Mouse (Mus musculus): ENCODE measurements around the gene AC124502.3.

Gene AC124502.3

DNA sequence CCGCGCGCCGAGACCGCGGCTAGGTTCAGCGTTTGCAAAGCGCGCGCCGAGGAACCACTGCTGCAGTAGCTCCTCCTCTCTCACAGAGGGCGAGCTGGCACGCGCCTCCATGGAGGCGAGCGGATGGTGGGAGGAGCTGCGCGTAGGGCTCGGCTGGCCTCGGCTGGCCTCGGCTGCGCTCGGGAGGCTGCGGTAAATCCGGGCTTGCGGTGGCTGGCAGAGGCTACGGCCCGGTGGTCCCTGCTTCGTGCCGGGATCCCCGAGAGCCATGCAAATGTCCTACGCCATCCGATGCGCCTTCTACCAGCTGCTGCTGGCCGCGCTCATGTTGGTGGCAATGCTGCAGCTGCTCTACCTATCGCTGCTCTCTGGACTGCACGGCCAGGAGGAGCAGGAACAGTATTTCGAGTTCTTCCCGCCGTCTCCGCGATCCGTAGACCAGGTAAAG lies at the start of gene AC124502.3, which contains the start of gene B4gat1:
AC124502.3 (plus strand) TSS at position 183 of the 448 bp plus-strand sequence.
B4gat1 (plus strand) TSS at position 118 of the 448 bp plus-strand sequence.
- under 1% methylated on average over 44 of the region's 44 CpGs for WGBS

DNA sequence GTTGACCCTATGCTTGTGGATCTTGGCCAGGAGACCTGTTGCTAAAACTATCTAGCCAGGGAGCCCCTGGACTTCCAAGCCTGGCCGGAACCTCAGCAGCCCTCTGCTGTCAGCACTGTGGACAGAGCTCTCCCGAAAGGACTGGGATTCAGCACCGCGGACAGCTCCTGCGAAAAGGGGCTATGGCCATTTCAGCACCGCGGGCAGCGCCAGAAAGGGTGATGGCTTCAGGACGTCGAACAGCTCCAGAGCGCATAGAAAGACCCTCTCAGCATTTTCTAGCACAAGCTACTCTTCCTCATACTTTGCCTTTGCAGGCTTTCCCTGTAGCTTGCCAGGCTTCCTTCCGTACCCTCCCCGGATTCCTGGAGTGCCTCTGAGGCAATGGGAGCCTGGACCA lies 49.7 kb upstream of the AC124502.3 start:
- WGBS: 3% methylated on average over 13 of the region's 13 CpGs

DNA sequence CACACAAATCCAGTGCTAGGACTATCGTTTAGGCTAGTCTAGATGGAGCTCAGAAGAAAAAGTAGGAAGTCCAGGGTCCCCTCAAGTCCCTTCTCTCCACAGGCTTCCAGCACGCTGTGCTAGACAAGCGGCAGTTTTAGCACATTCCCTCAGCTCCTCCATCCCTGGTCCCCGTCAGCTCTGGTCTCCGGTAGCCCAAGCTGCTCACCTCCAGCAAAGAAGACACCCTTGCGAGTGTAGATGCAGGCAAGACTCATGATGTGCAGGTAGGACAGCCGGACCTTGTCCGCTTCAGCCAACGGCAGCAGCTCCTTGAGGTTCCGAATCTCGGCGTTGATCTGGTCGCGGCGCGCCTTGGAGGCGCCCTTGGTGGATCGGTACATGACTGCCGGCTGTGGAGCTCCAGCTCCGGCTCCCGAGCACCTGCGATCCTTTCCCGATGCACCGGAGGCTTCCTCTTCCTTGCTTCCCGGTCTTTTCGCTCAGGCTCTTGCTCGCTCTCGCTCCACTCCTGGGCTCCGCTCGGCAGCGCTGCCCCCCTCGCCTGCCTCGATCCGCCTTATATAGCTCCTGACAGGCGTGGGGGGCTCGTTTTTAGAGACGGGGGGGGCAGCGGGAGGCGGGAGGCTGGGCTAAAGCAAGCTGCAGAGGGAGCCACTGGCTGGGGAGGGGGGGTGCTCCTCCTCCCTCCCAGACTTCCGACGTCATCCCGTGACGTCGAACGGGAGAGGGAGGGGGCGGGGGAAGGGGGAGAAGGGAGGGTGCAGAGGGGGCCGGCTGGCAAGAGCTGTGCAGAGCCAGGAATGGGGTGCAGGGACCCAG lies 49.0 kb upstream of the AC124502.3 start:
- 7% methylated on average over 47 of the region's 47 CpGs for WGBS

DNA sequence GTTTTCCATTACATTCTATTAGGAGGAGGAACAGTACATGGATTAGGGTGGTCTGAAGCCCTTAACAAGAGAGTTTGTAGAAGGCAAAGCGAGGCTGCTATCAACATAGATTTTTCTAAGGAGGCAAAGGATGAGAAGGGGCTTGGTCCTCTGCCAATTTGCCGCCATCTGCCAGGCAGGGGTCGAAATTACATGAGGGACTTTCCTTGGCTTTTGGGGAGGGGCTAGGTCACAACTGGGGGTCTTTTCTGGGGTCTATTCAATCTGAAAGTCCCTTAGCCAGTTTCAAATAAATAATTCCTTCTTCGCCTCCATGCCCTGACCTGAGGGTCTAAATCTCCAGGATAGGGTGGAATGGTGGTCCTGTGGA lies 48.5 kb upstream of the AC124502.3 start, which contains the start of gene Npas4:
Npas4 (minus strand) TSS at position 61 of the 370 bp plus-strand sequence.
- 12% methylated on average over 4 of the region's 4 CpGs for WGBS

DNA sequence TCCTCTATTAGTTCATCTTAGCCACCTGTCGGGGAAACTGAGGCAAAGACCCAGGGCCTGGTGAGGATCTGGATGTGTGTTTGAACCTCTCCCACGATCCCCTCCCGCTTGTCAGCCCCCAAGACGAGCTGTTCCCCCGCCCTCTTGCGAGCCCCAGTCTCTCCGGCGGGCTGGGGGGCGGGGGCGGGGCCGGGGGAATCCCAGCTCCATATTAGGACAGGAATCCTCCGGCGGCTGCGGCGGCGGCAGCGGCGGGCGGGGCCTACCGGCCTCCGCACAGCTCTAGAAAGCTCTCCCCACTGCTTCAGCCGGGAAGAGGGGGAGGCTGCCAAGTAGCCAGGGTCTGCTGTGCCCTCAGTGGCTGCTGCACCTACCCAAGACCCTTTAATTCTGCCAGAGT lies 48.0 kb upstream of the AC124502.3 start:
- WGBS: under 1% methylated on average over 22 of the region's 22 CpGs

DNA sequence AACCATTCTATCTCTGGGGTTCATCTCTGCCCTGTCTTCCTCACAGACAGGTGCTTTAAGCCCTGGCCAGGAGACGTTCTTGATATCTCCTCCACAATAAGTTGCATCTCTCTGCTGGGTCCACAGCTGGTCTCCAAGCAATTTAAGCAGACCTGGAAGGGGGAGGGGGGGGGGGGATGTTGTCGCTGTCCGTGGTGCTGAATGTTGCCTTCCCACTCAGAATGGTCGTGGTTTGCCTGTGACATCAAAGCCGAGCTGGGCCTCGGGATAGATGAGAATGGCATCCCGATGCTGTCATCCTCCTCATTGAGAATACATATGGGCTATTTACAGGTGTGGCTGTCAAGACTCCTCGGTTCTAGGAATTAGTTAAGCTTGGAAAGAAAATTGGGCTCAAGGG lies 46.3 kb upstream of the AC124502.3 start:
- 9% methylated on average over 8 of the region's 8 CpGs for WGBS

DNA sequence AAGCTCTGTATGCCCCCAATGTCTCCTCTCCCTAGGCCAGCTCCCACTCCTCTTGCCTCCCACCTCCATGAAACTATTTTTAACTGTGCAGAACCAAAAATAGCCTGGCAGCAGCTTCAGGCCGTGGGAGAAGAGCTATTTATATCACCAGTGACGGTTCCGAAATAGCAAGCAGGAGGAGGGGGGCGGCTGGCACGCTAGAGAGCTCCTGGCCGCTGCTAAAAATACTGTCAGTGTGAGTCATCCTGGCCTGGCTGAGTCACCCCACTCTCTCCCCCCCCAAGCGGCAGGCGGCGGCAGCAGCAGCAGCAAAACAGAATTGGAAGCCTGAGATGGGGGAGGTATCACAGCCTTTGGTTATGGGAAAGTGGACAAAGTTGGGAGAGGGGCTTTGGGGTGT lies 45.8 kb upstream of the AC124502.3 start:
- WGBS: 0% methylated on average over 9 of the region's 9 CpGs

DNA sequence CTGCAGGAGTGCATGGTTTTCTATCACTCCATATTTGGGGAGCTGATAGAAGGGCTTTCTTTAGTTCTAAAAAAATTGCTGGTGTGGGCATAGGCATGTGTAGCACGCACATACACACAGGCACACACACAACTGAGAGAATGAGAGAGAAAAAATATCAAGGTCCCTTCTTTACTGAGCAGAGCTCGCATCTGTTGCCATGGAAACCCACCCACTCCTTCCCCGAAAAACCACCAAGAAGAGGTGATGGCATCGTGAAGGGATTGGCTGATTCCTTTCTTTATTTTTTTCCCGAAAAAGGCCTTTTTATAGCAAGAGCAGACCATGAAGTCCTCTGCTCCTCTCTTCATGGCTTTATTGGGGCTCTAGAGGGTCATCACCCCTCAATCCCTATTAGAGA lies 44.6 kb upstream of the AC124502.3 start:
- WGBS: 27% methylated on average over 5 of the region's 5 CpGs

DNA sequence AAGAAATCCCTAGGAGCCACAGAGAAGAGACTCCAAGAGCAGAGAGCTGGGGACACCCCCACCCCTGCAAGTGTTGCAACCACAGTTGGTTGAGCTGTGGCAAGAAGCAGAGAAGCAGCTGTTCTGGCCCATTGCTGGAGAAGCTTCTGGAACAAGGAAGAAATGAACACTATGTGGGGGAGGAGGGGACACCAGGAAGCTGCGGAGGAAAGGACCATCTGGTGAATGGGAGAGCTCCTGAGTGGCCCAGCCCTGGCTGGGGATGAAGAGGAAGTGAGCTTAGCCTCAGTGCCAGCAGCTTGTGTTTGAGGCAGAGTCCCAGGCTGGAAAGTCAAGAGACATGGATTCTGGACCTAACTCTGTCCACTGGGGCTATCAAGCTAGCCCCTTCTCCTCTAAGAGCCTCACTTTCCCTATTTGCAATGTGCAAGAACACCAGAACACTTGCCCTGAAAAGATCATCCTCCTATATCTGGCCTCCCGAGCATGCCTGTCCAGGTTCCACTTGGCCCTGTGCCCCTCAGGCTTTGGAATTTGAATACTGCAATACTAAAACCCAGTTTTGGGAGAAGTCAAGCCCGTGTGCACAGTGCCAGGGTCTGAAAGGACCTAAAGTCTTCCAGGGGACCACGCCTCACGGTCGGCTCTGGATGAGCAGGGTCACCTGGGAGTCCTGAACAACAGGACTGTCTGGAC lies 39.1 kb upstream of the AC124502.3 start:
- WGBS: 64% methylated on average over 6 of the region's 6 CpGs

DNA sequence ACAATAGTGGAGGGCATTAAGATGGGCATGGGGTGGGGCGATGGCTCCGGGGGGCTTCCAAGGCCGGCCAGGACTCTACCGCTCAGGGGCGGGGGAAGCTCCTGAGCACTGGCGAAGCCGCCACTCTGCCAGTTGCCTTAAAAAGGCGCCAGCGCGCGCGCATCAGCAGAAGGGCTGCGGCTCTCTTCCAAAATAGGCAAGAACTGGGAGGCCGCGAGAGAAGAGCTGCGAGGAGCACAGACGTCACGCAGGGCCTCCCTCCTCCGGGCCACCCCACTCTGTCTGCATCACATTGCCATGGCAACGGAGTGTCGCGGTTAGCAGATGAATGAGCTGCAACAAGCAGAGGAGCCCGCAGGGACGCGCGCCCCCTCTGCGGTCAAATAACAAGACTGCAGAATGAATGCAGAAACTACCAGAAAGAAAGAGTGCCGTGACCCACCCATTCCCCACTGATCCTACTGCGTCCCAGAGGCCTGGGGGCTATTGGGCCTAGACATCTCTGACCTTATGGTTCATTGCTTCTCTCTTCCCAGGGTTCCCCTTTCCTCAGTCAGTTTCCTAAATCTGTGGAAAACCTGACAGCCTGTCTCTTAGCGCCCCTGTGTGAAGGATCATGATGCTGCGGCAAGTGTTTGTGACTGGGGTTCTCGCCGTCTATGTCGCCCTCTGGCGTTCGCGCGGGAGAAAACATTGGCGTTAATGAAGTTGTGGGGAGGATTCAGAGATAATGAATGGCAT lies 36.9 kb upstream of the AC124502.3 start:
- WGBS: under 1% methylated on average over 39 of the region's 39 CpGs

DNA sequence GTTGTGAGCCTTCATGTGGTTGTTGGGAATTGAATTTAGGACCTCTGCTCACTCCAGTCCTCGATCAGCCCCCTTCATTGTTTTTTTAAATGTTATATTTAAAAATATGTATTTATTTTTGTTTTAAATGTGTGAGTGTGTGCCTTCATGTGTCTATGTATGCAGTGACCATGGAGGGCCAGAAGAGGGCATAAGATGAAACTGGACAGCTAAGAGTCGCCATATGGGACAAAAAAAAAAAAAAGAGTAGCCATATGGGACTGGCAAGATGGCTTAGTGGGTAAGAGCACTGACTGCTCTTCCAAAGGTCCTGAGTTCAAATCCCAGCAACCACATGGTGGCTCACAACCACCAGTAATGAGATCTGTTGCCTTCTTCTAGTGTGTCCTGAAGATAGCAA lies 35.0 kb upstream of the AC124502.3 start:
- 64% methylated on average over 2 of the region's 2 CpGs for WGBS

DNA sequence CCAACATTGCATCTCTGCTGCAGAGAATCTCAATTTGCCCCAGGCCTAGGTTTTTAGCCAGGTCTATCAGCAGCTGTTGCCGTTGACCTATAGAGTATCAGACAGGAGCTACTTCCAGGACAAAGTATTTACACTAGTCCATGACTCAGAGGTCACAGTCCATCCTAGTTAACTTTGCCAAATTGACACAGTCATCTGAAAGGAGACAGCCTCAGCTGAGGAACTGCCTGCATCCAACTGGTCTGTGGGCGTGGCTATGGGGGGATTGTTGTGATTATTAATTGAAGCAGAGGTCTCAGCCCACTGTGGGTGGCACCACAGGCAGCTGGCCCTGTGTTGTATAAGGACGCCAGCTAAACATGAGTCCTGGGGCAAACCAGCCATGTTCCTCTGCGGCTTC lies 33.8 kb upstream of the AC124502.3 start:
- 80% methylated on average over 4 of the region's 4 CpGs for WGBS

DNA sequence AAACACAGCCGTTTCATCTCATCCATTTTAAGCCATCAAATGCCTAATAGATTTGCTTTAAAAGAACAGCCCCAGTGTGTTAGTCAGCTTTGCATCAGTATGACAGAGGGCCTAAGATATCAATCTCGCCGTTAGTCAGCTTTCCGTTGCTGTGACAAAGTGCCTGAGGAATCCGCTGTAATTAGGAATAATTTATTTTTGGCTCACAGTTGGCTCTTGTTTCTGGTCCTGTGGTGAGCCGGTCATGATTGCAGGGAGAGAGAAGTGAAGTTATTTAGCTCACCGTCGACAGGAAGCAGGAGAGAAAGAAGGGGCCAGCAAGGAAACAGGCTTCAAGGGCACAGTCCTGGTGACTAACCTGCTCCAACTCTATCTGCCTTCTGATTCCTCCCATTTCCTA lies 25.6 kb upstream of the AC124502.3 start:
- 58% methylated on average over 8 of the region's 8 CpGs for WGBS

DNA sequence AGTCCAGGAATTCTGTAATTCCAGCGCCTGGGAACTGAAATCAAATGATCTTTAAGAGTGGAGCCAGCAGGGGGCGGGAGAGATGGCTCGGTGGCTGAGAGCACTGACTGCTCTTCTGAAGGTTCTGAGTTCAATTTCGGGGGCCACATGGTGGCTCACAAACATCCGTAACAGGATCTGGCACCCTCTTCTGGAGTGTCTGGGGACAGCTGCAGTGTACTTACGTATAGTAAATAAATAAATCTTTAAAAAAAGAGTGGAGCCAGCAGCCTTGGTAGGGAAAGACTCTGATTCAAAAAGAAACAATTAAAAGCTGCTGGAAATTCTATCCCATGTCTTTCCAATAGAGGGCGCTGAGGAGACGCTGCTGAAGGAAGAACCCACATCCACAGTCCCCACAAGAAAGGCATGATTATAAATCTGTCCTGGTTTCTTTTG lies 23.7 kb upstream of the AC124502.3 start:
- 6% methylated on average over 8 of the region's 8 CpGs for WGBS

DNA sequence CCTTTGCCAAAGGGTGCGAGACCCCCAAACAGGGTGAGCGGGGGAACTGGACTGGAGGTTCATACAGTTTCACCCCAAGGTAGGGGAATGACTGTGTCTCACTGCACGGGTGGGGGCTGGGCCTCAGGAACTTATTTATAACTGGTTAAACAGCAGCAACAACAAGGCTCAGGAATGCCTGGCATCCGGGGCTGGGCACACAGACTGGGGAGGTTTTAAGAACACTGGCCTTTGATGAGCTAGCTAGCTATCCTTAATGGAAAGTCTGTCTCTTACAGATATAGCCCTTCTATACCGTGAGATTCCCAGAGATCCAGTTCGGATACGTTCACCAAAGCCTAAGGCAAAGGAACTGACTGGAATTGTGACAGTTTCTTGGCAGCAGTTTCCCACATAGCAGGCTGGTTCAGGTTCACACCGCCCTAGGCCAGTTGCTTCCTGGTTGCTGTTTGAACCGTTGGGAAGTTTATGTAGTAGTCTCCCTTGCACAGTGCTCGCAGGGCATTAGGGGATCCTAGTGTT lies 22.4 kb upstream of the AC124502.3 start:
- 34% methylated on average over 10 of the region's 10 CpGs for WGBS

DNA sequence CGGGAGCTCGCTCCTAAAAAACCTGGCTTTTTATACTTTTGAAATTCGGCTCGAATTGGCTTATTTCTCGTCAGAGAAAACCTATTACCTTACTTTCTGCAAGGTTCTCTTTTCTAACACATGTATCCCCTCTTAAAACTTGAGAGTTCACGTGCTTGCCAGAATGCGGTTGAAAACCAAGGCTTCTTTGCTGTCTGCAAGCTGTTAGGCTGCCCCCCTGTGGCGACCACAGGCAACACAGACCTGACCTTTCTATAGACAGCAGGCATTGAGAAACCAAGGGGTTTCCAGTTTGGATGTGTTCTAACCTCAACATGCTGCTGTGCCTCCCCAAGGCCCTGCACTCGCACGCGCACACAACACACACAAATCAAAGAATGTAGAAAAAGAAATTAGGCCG lies 21.9 kb upstream of the AC124502.3 start:
- WGBS: 31% methylated on average over 12 of the region's 12 CpGs

DNA sequence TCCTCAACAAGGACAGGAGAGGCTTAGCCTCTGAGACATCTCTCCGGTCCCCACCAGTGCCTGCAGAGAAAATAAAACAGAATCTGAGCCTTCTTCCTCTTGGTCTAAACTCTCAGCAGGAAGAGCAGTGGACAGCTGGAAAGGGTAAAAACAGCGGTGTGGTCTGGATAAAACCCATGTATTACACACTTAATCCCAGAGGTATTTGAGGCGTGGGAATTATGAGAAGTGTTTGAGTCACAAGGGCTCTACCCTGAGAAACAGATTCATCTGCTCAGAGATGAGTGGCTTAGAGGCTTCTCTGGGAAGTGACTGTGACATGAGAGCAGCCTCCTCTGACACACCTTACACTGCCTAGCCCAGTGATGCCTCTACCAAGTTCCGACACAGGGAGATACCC lies 21.1 kb upstream of the AC124502.3 start:
- WGBS: 85% methylated on average over 4 of the region's 4 CpGs

DNA sequence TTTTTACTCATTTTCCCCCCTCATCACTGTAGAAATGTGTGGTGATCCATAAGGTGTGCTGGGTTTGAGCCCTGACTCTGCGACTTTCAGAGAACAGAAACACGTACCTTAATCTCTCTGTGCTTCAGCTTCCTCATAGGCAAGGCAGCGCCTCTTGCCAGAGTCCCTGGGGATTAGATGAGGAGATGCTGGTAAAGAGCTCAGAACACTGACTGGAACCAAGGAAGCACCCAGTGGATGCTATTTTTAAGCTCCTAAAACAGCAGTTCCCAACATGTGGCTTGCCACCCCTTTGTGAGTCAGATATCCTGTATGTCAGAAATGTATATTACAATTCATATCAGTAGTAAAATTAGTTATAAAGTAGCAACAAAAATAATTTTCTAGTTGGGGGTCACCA lies 20.5 kb upstream of the AC124502.3 start:
- WGBS: 76% methylated on average over 3 of the region's 3 CpGs

DNA sequence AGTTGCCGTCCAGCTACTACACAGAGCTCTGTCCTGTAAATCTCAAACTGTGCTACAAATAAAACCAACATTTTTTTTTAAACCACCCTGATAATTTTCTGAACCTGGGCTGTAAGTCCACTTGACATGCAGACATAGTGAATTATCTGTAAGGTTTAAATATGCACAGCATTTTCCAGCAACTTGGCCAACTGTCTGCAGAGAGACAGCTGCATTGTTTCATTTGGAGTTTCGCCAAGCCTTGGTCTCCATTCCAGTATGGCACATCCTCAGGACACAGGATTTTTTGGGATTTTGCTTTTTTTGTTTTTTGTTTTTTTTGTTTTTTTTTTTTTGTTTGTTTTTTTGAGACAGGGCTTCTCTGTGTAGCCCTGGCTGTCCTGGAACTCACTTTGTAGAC lies 17.3 kb upstream of the AC124502.3 start:
- 83% methylated on average over 2 of the region's 2 CpGs for WGBS

DNA sequence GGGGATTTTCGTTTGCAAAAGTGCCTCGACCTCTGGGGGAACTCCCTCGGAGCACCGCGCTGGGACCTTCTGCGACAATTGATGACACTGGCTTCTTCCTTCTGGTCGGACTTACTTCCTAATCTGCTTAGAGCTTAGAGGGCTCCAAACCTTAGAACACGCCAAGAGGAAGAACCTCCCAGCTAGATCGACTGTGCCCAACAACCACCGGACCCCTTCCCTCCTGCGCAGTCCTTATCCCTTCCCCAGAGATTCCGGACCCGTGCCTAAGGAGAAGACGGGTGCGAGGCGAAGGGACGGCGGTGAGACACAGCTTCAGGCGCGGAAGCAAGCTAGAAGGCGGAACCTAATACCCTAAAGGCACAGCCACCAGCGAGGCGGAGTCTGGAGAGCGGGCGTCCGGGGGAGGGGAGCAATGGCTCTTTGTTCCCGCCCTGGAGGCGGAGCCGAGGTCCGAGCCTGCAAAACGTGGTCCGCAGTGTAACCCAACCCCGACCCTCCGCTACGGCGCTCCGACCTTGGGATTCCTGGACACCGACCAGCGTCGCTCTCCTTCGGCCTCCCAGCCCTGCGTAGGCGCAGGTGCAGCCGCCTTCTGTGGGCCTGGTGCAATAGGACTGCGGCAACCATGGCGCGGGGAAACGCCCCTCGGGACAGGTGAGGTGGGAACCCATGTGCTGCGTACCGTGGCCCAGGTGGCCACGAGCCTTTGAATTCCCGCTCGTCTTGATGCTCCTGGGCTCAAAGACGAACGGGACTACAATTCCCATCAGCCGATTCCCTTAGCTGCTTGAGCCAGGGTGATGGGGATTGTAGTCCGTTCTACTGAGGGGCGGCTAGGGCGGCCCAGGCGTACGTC lies 14.8 kb upstream of the AC124502.3 start, which contains the start of gene Slc29a2:
Slc29a2 (plus strand) TSS at position 240 of the 859 bp plus-strand sequence.
- under 1% methylated on average over 62 of the region's 62 CpGs for WGBS

DNA sequence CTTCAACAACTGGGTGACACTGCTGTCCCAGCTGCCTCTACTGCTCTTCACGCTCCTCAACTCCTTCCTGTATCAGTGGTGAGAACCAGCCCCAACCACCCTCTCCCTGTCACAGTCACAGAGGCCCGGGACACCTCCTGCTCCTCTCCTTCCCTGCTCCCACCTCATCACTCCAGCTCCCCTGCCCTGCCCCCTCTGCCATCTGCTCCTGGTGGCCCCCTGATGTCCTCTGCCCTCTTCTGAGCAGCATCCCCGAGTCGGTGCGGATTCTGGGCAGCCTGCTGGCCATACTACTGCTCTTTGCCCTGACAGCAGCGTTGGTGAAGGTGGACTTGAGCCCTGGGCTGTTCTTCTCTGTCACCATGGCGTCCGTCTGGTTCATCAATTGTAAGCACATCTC lies 12.6 kb upstream of the AC124502.3 start:
- 92% methylated on average over 8 of the region's 8 CpGs for WGBS

Data from cerebral cortex, adult 2 months (tissue).